Mouse (Mus musculus): Measurements from ENCODE around the gene Gm4981.
"Not testable (repeated sequence)": the region's sequence is repeated elsewhere in the genome, so short reads cannot be mapped to it uniquely, and the experiment has no call there.

The Gm4981 gene

GRCm38 (mm10) chr10:58221571-58221970, 14.9 kb downstream of the Gm4981 start:
- DNase-seq, result not testable (repeated sequence)

DNA sequence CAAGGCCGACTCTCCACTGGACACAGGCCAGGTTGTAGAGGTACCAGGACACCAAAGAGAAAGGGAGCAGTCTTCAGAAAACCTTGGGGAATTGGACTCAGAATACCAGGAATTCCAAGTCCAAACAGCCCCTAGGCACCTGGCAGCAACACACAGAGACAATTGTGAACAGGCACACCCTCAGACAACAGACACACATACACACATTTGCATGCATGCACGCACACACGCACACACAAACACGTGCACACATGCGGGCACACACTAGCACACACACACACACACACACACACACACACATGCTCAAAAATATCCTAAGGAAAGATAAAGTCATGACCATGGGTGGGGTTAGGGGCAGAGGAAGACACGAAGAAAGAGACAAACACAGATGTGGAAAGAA, 15.8 kb downstream of the Gm4981 start:
- no peak for DNase-seq

DNA sequence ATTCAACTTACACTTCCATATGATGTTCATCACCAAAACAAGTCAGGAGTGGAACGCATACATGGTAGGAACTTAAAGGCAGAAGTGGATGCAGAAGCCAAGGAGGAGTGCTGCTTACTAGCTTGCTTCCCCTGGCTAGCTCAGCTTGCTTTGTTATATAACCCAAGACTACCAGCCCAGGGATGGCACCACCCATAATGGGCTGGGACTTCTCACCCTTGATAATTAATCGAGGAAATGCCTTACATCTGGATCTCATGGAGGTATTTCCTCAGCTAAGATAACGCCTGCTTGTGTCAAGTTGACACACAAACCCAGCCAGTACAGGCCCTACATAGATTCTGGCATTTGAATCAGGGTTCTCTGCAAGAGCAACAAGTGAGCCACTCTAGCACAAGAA, 19.1 kb downstream of the Gm4981 start:
- no peak for DNase-seq

- DNase-seq, result no peak
Measured at GRCm38 (mm10) chr10:58215353-58215752, 21.1 kb downstream of the Gm4981 start.

DNA sequence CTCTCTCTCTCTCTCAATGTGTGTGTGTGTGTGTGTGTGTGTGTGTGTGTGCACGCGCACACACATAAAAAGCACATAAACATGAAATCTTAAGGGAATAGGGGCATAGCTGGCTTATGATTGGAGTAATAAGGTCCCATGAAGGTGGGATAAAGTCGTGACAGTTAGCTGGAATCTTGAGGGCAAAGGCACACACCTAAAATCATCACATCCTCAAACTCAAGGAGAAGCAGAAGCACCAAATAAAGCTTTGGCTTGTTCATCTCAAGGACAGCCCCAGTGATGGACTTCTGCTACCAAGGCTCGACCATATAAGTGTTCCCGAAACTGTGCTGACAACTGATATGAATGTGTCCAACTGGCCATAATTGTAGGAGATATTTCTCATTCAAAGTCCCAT, 21.6 kb downstream of the Gm4981 start:
- DNase-seq, result no peak

GRCm38 (mm10) chr10:58214497-58214896, 22.0 kb downstream of the Gm4981 start:
- no peak for DNase-seq

DNA sequence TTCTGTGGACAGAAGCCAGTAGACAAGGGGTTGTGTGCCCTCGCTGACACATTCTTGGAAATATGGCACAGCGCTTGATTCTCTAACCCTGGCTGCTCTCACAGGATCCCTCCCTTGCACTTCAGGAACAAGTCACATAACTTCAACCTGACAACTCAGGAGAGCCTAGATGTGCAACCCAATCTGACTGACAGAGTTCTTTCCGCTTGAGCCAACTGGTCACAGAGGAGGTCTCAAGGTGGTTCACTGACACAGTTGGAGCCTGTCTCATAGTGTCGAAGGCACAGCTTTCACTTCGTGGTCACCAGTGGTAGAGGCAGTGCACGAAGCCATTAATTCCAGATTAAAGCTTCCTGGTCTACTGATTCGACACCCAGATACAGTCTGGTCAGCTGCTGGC, 24.3 kb downstream of the Gm4981 start:
- DNase-seq, result no peak

GRCm38 (mm10) chr10:58211213-58211612, 25.3 kb downstream of the Gm4981 start:
- DNase-seq, result no peak

GRCm38 (mm10) chr10:58210514-58210913, 26.0 kb downstream of the Gm4981 start:
- no peak for DNase-seq

DNA sequence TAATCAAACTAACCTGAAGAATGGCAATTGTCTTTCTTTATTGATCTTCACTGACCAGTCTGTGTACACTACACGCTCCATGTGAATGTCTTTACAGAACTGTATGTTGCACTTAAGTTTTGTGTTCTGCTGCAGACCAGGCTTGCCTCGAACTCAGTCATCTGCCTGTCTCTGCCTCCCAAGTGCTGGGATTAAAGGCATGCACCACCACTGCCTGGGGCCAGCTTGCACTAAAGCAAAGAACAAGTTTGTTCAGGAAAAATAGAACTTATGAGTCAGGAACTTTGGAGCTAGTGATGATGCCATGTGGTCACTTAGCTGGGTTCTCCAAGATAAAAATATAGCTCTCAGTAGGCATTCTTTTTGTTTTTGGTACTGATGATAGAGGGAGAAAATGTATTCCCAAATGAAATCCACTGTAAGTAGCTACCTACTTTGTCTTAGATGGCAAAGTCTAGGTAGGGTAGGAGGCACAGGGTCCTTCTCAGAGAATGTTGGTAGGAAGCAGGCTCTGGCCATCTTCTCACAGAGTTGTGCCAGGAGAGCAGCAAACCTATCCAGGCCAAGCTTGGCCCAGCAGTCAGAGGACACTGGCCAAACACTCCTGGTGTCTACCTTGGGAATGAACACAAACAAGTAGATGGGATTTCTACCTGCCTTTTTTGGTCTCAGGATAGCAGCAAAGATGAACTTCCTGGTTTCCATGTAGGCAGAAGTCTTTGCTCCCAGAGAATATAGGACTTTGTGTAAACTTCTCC, 26.6 kb downstream of the Gm4981 start:
- no peak for DNase-seq

DNA sequence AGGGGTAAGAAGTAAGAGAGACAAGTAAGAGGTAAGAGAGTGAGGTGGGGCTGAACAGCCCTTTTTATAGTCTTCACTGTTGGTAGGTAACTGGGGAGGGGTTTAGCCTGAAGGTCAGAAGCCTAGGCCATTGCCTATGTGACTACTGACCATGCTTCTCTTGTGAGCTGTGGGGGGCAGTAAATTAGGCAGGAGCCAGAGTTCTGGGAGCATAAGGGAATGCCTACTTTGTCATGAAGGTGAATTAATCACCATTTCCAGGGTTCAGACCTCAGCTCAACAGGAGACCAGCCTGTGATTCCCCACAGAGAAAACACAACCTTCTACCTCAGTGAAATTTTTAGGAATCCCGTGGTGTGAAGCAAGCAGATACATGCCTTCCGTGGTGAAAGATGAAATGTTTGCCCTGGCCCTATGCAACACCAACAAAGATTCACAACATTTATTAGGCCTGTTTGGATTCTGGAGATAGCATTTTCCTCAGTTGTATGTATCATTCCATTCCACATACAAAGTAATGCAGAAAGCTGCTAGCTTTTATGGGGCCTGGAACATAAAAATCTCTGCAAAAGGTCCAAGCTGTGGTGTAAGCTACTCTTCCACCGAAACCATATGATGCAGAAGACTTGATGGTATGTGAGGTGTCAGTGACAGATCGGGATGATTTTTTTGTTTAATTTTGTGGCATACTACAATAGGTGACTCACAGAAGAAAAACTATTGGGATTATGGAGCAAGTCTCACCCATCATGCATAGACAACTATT, 29.7 kb downstream of the Gm4981 start:
- no peak for DNase-seq

- no peak for DNase-seq
Measured at GRCm38 (mm10) chr10:58205986-58206385, 30.5 kb downstream of the Gm4981 start.
